Mouse (Mus musculus): Measurements from ENCODE around the gene Rnf2.
"Not testable (repeated sequence)": the region's sequence is repeated elsewhere in the genome, so short reads cannot be mapped to it uniquely, and the experiment has no call there.

Rnf2 gene

GRCm38 (mm10) chr1:151484754-151485153, 16.0 kb downstream of the Rnf2 start:
- DNase-seq (ENCODE audit: extremely low spot score): no peak

- no peak for DNase-seq (ENCODE audit: extremely low spot score)
Measured at GRCm38 (mm10) chr1:151483568-151483967, 17.2 kb downstream of the Rnf2 start.

- no peak for DNase-seq (ENCODE audit: extremely low spot score)
Measured at GRCm38 (mm10) chr1:151482497-151482896, 18.3 kb downstream of the Rnf2 start.

GRCm38 (mm10) chr1:151472386-151472785, 28.4 kb downstream of the Rnf2 start:
- not testable (repeated sequence) for DNase-seq (ENCODE audit: extremely low spot score)

- DNase-seq (ENCODE audit: extremely low spot score): no peak
Measured at GRCm38 (mm10) chr1:151471429-151471828, 29.3 kb downstream of the Rnf2 start.

- DNase-seq (ENCODE audit: extremely low spot score): no peak
Measured at GRCm38 (mm10) chr1:151466571-151466970, 34.2 kb downstream of the Rnf2 start.

GRCm38 (mm10) chr1:151464914-151465313, 35.8 kb downstream of the Rnf2 start:
- DNase-seq (ENCODE audit: extremely low spot score): no peak

- DNase-seq (ENCODE audit: extremely low spot score): no peak
Measured at GRCm38 (mm10) chr1:151461265-151461664, 39.5 kb downstream of the Rnf2 start.

- DNase-seq (ENCODE audit: extremely low spot score): no peak
Measured at GRCm38 (mm10) chr1:151457087-151457486, 43.7 kb downstream of the Rnf2 start.

GRCm38 (mm10) chr1:151451946-151452345, 48.8 kb downstream of the Rnf2 start:
- DNase-seq (ENCODE audit: extremely low spot score): no peak

GRCm38 (mm10) chr1:151450851-151451250, 49.9 kb downstream of the Rnf2 start:
- no peak for DNase-seq (ENCODE audit: extremely low spot score)

GRCm38 (mm10) chr1:151449866-151450265, 50.9 kb downstream of the Rnf2 start:
- DNase-seq (ENCODE audit: extremely low spot score): no peak

- DNase-seq (ENCODE audit: extremely low spot score): no peak
Measured at GRCm38 (mm10) chr1:151435431-151435830, 65.3 kb downstream of the Rnf2 start.

GRCm38 (mm10) chr1:151429316-151429715, 71.4 kb downstream of the Rnf2 start:
- no peak for DNase-seq (ENCODE audit: extremely low spot score)

- DNase-seq (ENCODE audit: extremely low spot score): peak; percentile 97
Measured at GRCm38 (mm10) chr1:151428263-151429221, 72.2 kb downstream of the Rnf2 start, which contains the start of the genes Swt1 and Trmt1l. Gene Swt1 (minus strand): TSS chr1:151428455. Gene Trmt1l (plus strand): TSS chr1:151428542.

GRCm38 (mm10) chr1:151427888-151428262, 72.9 kb downstream of the Rnf2 start:
- no peak for DNase-seq (ENCODE audit: extremely low spot score)

GRCm38 (mm10) chr1:151426947-151427600, 73.7 kb downstream of the Rnf2 start:
- peak; percentile 2 for DNase-seq (ENCODE audit: extremely low spot score)

GRCm38 (mm10) chr1:151422178-151422577, 78.6 kb downstream of the Rnf2 start:
- DNase-seq (ENCODE audit: extremely low spot score): no peak

- DNase-seq (ENCODE audit: extremely low spot score): no peak
Measured at GRCm38 (mm10) chr1:151409827-151410226, 90.9 kb downstream of the Rnf2 start.

All from embryo, embryonic 9.5 days (tissue).